Mouse (Mus musculus): ENCODE measurements around the gene Serpinb6b.

DNA sequence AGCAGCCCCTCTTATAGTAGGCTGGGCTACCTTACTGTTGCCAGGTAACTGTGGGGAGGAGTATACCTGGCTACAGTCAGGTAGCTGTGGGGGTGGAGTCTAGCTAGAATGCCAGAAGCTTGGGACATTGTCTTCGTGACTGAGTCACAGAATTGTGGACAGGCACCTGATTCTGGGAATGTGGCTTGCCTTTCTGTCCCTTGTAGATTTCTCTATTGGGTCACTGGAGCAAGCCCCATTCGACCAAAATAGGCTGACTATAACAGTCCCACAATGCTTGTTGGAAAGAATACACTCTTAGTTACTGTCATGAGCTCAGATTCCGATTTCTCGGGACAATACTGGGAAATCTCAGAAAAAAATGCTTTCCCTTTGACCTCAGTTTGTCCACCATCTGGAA, 30.0 kb downstream of the Serpinb6b start:
- TF ChIP-seq GATA1 (IDR thresholded peaks at IDR 0.05; ENCODE audit: borderline replicate concordance, low read length) (no peak), FLI1 (IDR thresholded peaks at IDR 0.05; ENCODE audit: low read length) (no peak)

Data from megakaryocyte, embryonic 14.5 days (primary cell).